Mouse (Mus musculus): ENCODE measurements around the gene Abca2.
A peak's percentile ranks its signal among the peaks of the same experiment; 100 is the strongest.

The Abca2 gene

GRCm38 (mm10) chr2:25423626-25424025, 4.9 kb upstream of the Abca2 start:
- DNase-seq (ENCODE audit: low read depth in 2 of 2, low spot score in 2 of 2): no peak

GRCm38 (mm10) chr2:25425481-25425880, 3.0 kb upstream of the Abca2 start:
- no peak for DNase-seq (ENCODE audit: low read depth in 2 of 2, low spot score in 2 of 2)

- DNase-seq (ENCODE audit: low read depth in 2 of 2, low spot score in 2 of 2): peak; percentile 42 to 63
These were observed 1.7 kb upstream of the Abca2 start for GRCm38 (mm10) chr2:25426721-25427191.

GRCm38 (mm10) chr2:25427256-25427655, 1.2 kb upstream of the Abca2 start:
- DNase-seq (ENCODE audit: low read depth in 2 of 2, low spot score in 2 of 2): no peak

GRCm38 (mm10) chr2:25429435-25430180, 1.1 kb downstream of the Abca2 start:
- no peak for DNase-seq (ENCODE audit: low read depth in 2 of 2, low spot score in 2 of 2)

- no peak for DNase-seq (ENCODE audit: low read depth in 2 of 2, low spot score in 2 of 2)
These were observed 2.1 kb downstream of the Abca2 start for GRCm38 (mm10) chr2:25430395-25431233.

GRCm38 (mm10) chr2:25431308-25431855, 2.9 kb downstream of the Abca2 start:
- no peak for DNase-seq (ENCODE audit: low read depth in 2 of 2, low spot score in 2 of 2)

GRCm38 (mm10) chr2:25432326-25433098, 4.0 kb downstream of the Abca2 start:
- no peak for DNase-seq (ENCODE audit: low read depth in 2 of 2, low spot score in 2 of 2)

- no peak for DNase-seq (ENCODE audit: low read depth in 2 of 2, low spot score in 2 of 2)
These were observed 4.6 kb downstream of the Abca2 start for GRCm38 (mm10) chr2:25433101-25433500.

GRCm38 (mm10) chr2:25434292-25434691, 5.8 kb downstream of the Abca2 start:
- DNase-seq (ENCODE audit: low read depth in 2 of 2, low spot score in 2 of 2): no peak

- no peak for DNase-seq (ENCODE audit: low read depth in 2 of 2, low spot score in 2 of 2)
These were observed 7.8 kb downstream of the Abca2 start for GRCm38 (mm10) chr2:25436286-25436820.

- DNase-seq (ENCODE audit: low read depth in 2 of 2, low spot score in 2 of 2): no peak
These were observed 12.6 kb downstream of the Abca2 start for GRCm38 (mm10) chr2:25441067-25441466.

- DNase-seq (ENCODE audit: low read depth in 2 of 2, low spot score in 2 of 2): no peak
These were observed 14.2 kb downstream of the Abca2 start for GRCm38 (mm10) chr2:25442682-25443081.

- no peak for DNase-seq (ENCODE audit: low read depth in 2 of 2, low spot score in 2 of 2)
These were observed 22.5 kb downstream of the Abca2 start for GRCm38 (mm10) chr2:25450853-25451647.

GRCm38 (mm10) chr2:25452951-25453350, 24.4 kb downstream of the Abca2 start:
- no peak for DNase-seq (ENCODE audit: low read depth in 2 of 2, low spot score in 2 of 2)

GRCm38 (mm10) chr2:25456205-25456953, 27.9 kb downstream of the Abca2 start, which contains the start of gene Clic3:
Gene Clic3, plus strand, starts transcription at chr2:25456838.
- DNase-seq (ENCODE audit: low read depth in 2 of 2, low spot score in 2 of 2): no peak

- no peak for DNase-seq (ENCODE audit: low read depth in 2 of 2, low spot score in 2 of 2)
These were observed 28.8 kb downstream of the Abca2 start for GRCm38 (mm10) chr2:25457022-25457896.

GRCm38 (mm10) chr2:25458911-25459310, 30.4 kb downstream of the Abca2 start:
- no peak for DNase-seq (ENCODE audit: low read depth in 2 of 2, low spot score in 2 of 2)
